Mouse (Mus musculus) limb, embryonic 15.5 days (tissue): Measurements from ENCODE around the gene Dop1b. TPM values are rescaled to one million over a fixed set of nuclear protein-coding genes. Genes with fewer than 3 reads are reported as not detected.

ENCODE experiments used
- ATAC-seq: fragments of 200-750 bp; cut with Nextera tagmentation; 2 replicates; pipeline ENCODE4 v1.8.0; 2017; ENCODE audit warnings: low read depth, moderate TSS enrichment; ENCODE audit not compliant: insufficient number of reproducible peaks, low FRiP score, low TSS enrichment
- H3K27ac ChIP-seq: fragments of 300-500 bp; sonication (generic); 2 replicates; pipeline ENCODE4 v1.5.1; 2015; ENCODE audit warnings: moderate library complexity, mild to moderate bottlenecking, inconsistent platforms
- H3K27me3 ChIP-seq: fragments of 300-500 bp; sonication (generic); 2 replicates; pipeline ENCODE4 v1.6.1; 2015; ENCODE audit warnings: inconsistent platforms
- H3K36me3 ChIP-seq: fragments of 300-500 bp; sonication (generic); 2 replicates; pipeline ENCODE4 v1.6.1; 2015; ENCODE audit warnings: inconsistent platforms
- H3K4me1 ChIP-seq: fragments of 300-500 bp; sonication (generic); 2 replicates; pipeline ENCODE4 v1.6.1; 2015; ENCODE audit warnings: inconsistent platforms
- H3K4me2 ChIP-seq: fragments of 300-500 bp; sonication (generic); 2 replicates; pipeline ENCODE4 v1.6.1; 2015; ENCODE audit warnings: mild to moderate bottlenecking, inconsistent platforms
- H3K4me3 ChIP-seq: fragments of 300-500 bp; sonication (generic); 2 replicates; pipeline ENCODE4 v1.5.1; 2015; ENCODE audit warnings: mild to moderate bottlenecking, inconsistent platforms
- H3K9ac ChIP-seq: fragments of 300-500 bp; sonication (generic); 2 replicates; pipeline ENCODE4 v1.6.1; 2015; ENCODE audit warnings: inconsistent platforms
- H3K9me3 ChIP-seq: fragments of 300-500 bp; sonication (generic); 2 replicates; pipeline ENCODE4 v1.6.1; 2016; ENCODE audit warnings: inconsistent platforms
- WGBS: fragments of 180-500 bp; shearing (Covaris S2); methylation state at CpG from one replicate; pipeline ENCODE4 v1.1.7; 2015; 5-methylcytosine and 5-hydroxymethylcytosine counted together
- polyA plus RNA-seq: library from polyadenylated mRNA; unstranded; fragments of >200 nt; fragmentation: Nextera tagmentation; extraction: Ambion mirVana; gene quantifications from 2 replicates; pipeline ENCODE4 v1.2.1, GENCODE M21; 2015

Gene Dop1b
- polyA plus RNA-seq, 1 experiment from 2014 or later: 15.0 TPM

GRCm38 (mm10) chr16:93850527-93850926 lies 138.8 kb downstream of the Dop1b start:
- H3K9ac ChIP-seq: no peak overlapping the region
- WGBS: 97% methylated on average over 3 of the region's 3 CpGs
- no peaks in the 10 kb centered on the region for H3K27me3 ChIP-seq
- H3K36me3 ChIP-seq: peaks cover 78% of the 10 kb centered on the region
- H3K27ac ChIP-seq: no peak overlapping the region
- no peak for ATAC-seq
- no peak overlapping the region for H3K4me3 ChIP-seq
- H3K9me3 ChIP-seq: no peaks in the 10 kb centered on the region
- no peak overlapping the region for H3K4me2 ChIP-seq
- no peaks in the 10 kb centered on the region for H3K4me1 ChIP-seq

GRCm38 (mm10) chr16:93859967-93860366 lies 148.3 kb downstream of the Dop1b start:
- H3K9ac ChIP-seq: no peak overlapping the region
- no peaks in the 10 kb centered on the region for H3K27me3 ChIP-seq
- ATAC-seq: no peak
- H3K27ac ChIP-seq: no peak overlapping the region
- H3K36me3 ChIP-seq: peaks cover 66% of the 10 kb centered on the region
- 83% methylated on average over 4 of the region's 4 CpGs for WGBS
- H3K4me2 ChIP-seq: no peak overlapping the region
- H3K4me1 ChIP-seq: no peaks in the 10 kb centered on the region
- no peaks in the 10 kb centered on the region for H3K9me3 ChIP-seq
- no peak overlapping the region for H3K4me3 ChIP-seq

Other genes starting within 250 kb of the Dop1b start
- gene Setd4, start 107.8 kb upstream of the Dop1b start, polyA plus RNA-seq: 13.3 and 14.3 TPM in 2 replicates
- gene Cbr1, start 106.1 kb upstream of the Dop1b start, polyA plus RNA-seq: 83.4 and 86.3 TPM in 2 replicates
- 0.19 TPM in 1 of 2 replicates, not detected in the other for gene Gm5678, start 83.8 kb upstream of the Dop1b start, polyA plus RNA-seq
- 16.5 and 17.6 TPM in 2 replicates for gene Cbr3, start 28.7 kb upstream of the Dop1b start, polyA plus RNA-seq
- 28.2 and 31.6 TPM in 2 replicates for gene Morc3, start 120.2 kb downstream of the Dop1b start, polyA plus RNA-seq
- gene Chaf1b, start 172.0 kb downstream of the Dop1b start, polyA plus RNA-seq: 55.7 and 56.7 TPM in 2 replicates